Mouse (Mus musculus) monocyte, adult 2 months (primary cell): ENCODE measurements around the gene Gm21987.

ENCODE experiments used
- DNase-seq, 2 experiments: peaks; one replicate each; pipeline ENCODE4 v3.0.0; 2022; ENCODE audit warnings: low spot score in 2 of 2, low read depth in 1 of 2

The Gm21987 gene

DNA sequence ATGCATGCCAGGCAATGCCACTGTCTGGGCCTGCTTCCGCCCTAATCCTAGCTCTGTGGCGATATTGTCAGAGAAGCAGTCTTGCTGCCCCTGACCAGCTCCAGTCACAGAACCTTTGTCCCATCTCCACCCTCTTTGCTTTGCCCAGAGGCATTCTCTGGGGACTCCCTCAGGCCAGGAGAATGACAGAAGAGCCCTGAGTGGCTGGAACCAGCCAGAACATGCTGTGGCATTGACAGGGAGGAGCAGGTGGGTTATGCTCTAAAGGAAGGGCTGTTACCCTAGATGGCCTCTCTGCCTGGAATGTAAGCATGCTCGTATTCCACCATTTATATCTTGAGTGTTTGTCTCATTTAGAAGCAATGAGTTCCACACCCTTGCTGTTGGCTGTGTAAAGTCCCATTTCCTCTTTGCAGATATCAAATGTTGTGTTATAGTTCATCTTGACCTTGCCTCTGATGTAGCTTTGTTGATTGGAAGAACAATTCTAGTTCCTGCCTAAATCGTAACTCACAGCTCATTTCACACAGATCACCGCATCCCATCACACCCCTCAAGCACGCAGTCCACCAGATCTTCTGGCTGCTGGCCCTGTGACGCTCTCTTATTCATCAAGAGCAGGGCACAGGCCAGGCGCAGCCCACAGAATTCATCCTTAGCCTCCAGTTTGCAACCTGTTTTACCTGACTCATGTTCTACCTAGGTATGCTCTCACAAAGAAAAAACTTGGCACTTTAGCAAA lies 24.0 kb downstream of the Gm21987 start:
- no peak for DNase-seq

DNA sequence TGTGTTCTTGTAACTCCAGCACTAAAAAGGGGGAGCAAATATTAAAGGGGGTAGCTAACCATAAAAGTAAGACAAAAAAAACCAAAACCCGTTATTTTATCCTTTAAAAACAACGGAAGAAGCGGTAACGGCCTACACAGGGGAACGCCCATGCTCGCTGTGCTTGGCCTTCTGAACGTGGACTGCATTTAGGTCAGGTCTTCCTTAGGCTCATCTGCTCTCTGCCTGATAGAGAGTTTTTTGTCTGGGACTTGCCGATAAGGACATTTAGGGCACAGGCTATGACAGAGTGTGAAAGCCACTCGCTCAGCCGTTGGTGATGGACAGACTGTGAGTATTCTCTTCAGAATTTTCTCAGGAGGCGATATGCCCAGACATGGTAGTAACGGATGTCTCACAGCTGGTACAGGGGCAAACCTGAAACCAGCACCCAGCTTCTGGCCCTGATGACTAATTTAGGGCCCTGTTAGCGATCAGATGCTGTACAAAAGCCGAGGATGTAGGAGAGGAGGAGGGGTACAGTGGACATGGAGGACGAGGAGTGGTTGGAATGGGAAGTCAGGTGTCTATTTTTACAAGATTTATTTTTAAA lies 25.0 kb downstream of the Gm21987 start:
- no peak for DNase-seq

DNA sequence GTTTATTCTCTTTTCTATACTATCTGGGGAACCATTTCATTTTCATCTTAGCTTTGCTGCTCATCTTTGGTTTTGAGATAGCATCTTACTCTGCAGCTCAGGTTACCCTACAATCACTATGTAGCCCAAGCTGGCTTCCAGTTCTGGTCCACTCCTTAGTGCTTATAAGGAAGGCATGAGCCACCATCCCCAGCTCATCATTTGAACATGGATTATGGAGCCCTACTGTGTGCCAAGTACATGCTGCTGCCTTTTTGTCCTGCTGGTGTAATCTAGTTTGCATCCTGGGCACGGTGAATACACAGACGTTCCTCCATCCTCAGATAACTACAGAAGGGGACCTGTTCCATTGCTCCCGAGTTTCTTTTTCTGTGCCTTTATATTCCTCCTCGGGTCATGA lies 26.0 kb downstream of the Gm21987 start:
- DNase-seq = no peak

- no peak for DNase-seq
Measured at GRCm38 (mm10) chr16:38373439-38373838, 26.6 kb downstream of the Gm21987 start.

DNA sequence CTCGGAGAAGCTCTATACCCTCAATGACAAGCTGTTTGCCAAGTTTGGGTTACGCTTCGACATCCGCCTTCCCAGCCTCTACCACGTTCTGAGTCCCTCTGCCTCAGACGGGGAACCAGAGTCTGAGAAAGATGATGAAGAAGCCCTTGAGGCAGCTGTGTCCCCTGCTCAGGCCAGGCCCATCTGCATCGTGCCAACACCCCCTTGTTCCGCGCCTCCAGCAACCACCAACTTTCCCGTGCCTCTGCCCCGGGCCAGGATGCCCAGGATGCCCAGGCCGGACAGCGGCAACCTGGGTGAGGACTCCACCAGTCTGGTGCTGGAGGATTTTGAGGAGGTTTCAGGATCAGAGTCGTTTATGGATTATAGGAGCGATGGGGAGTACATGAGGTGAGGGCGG lies 27.1 kb downstream of the Gm21987 start:
- DNase-seq = no peak

- no peak for DNase-seq
Measured at GRCm38 (mm10) chr16:38374379-38375140, 27.7 kb downstream of the Gm21987 start.

DNA sequence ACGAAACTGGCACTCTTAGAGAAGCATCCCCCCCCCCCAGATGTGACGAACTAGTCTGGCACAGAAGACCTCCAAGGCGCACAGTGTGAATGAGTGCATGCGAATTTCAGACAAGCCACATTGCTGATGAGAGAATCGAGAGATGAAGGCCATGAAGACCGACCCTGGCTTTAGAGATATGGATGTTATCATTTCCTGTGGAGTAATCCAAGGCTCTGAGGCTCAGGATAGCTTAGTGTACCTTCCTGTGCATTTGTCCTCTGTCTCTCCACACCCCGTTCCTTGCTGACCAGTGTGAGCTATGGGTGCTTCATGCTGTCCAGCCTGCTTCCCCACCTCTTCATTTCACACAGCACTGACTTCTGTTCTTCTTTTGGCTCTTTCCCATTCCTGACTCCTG lies 28.3 kb downstream of the Gm21987 start:
- DNase-seq = no peak

- DNase-seq = no peak
Measured at GRCm38 (mm10) chr16:38376163-38376840, 29.5 kb downstream of the Gm21987 start.

DNA sequence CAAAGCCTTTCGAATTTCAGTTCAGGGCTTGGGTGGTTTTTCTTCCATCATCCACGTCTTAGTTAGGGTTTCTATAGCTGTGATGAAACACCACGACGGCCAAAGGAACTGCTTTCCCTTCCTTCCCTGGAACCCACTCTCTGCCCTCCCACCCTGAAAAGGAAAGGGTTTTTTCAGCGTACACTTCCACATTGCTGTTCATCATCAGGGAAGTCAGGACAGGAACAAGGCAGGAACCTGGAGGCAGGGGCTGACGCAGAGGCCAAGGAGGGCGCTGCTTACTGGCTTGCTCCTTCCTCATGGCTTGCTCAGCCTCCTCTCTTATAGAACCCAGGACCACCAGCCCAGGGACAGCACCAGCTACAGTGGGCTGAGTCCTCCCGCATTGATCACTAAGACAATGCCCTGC lies 30.0 kb downstream of the Gm21987 start:
- DNase-seq = peak; percentile 45 to 52

- no peak for DNase-seq
Measured at GRCm38 (mm10) chr16:38377546-38377945, 30.7 kb downstream of the Gm21987 start.

GRCm38 (mm10) chr16:38378591-38378990 lies 31.8 kb downstream of the Gm21987 start:
- no peak for DNase-seq

- no peak for DNase-seq
Measured at GRCm38 (mm10) chr16:38379088-38379487, 32.2 kb downstream of the Gm21987 start.

DNA sequence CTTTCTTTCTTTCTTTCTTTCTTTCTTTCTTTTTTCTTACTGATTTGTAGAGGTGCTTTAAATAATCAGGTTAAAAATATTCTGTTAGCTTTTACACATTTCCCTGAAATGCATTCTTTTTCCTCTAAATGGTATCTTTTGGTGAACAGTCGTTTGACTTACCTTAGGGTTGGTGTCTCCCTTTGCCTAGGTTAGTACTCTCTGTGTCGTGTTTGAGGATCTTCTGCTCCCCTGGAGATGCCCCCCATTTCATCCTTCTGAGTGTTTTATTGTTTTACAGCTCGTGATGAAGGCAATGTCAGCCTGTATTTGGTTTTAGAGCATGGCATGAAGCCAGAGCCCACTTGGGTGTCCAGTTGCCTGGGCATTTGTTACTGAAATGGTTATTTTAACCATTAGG lies 32.7 kb downstream of the Gm21987 start:
- no peak for DNase-seq

GRCm38 (mm10) chr16:38379926-38380325 lies 33.1 kb downstream of the Gm21987 start:
- DNase-seq = no peak

GRCm38 (mm10) chr16:38383683-38384082 lies 36.8 kb downstream of the Gm21987 start:
- no peak for DNase-seq

GRCm38 (mm10) chr16:38385184-38385634 lies 38.4 kb downstream of the Gm21987 start:
- no peak for DNase-seq

- DNase-seq = no peak
Measured at GRCm38 (mm10) chr16:38385700-38386099, 38.9 kb downstream of the Gm21987 start.

- DNase-seq = no peak
Measured at GRCm38 (mm10) chr16:38387389-38387788, 40.5 kb downstream of the Gm21987 start.

GRCm38 (mm10) chr16:38388757-38389156 lies 41.9 kb downstream of the Gm21987 start:
- DNase-seq = no peak

DNA sequence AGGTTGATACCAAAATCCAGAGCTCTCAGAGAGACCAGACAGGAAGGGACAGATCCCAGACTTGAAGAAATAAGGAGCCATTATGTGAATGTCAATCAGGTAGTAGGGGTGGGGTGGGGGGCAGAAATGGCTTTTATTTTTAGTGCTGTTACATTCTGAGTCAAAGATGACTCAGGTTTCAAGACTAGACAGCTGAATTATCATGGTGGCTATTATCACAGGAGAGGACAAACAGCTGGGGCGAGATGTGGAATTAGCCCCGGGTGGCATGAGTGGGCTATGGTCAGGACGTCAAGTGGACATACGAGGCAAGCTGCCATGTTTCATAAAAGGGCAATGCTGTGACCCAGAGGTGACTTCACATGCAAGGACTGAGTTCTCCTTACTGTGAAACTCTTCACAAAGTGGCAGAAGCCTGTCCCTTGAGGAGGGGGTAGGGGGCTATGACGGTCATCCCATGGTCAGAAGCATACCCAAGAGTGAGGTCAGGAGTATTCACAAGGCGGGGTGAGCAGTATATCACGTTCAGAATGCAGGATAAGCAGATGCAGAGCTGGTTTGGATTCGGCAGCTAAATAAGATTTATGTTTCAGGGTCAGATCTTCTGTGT lies 42.5 kb downstream of the Gm21987 start:
- DNase-seq = no peak

GRCm38 (mm10) chr16:38390322-38390721 lies 43.5 kb downstream of the Gm21987 start:
- DNase-seq = no peak
